Mouse (Mus musculus) lung, postnatal 14 days (tissue): Measurements from ENCODE around the gene Ifnar2.

ENCODE experiments used
- DNase-seq: peaks from one replicate; pipeline ENCODE4 v3.0.0; 2021

The Ifnar2 gene

GRCm38 (mm10) chr16:91359531-91359930 is 13.1 kb upstream of the Ifnar2 start:
- DNase-seq: no peak

- no peak for DNase-seq
Measured at GRCm38 (mm10) chr16:91360162-91360561, 12.4 kb upstream of the Ifnar2 start.

GRCm38 (mm10) chr16:91362006-91362405 is 10.6 kb upstream of the Ifnar2 start:
- no peak for DNase-seq

- DNase-seq: peak; percentile 79
Measured at GRCm38 (mm10) chr16:91362616-91363272, 9.8 kb upstream of the Ifnar2 start.

- peak; percentile 59 for DNase-seq
Measured at GRCm38 (mm10) chr16:91363483-91363882, 9.1 kb upstream of the Ifnar2 start.

- DNase-seq: no peak
Measured at GRCm38 (mm10) chr16:91366567-91366966, 6.0 kb upstream of the Ifnar2 start.

- DNase-seq: no peak
Measured at GRCm38 (mm10) chr16:91367066-91367465, 5.5 kb upstream of the Ifnar2 start.

GRCm38 (mm10) chr16:91373473-91374252 is 1.1 kb downstream of the Ifnar2 start:
- DNase-seq: no peak

- no peak for DNase-seq
Measured at GRCm38 (mm10) chr16:91374253-91374634, 1.7 kb downstream of the Ifnar2 start.

GRCm38 (mm10) chr16:91376701-91377100 is 4.1 kb downstream of the Ifnar2 start:
- no peak for DNase-seq

- DNase-seq: no peak
Measured at GRCm38 (mm10) chr16:91378431-91378986, 5.9 kb downstream of the Ifnar2 start.

- DNase-seq: no peak
Measured at GRCm38 (mm10) chr16:91378991-91379390, 6.4 kb downstream of the Ifnar2 start.

GRCm38 (mm10) chr16:91379412-91379811 is 6.8 kb downstream of the Ifnar2 start:
- DNase-seq: no peak

GRCm38 (mm10) chr16:91380151-91380550 is 7.6 kb downstream of the Ifnar2 start:
- DNase-seq: no peak

- no peak for DNase-seq
Measured at GRCm38 (mm10) chr16:91381606-91382005, 9.0 kb downstream of the Ifnar2 start.

- DNase-seq: no peak
Measured at GRCm38 (mm10) chr16:91382261-91382790, 9.7 kb downstream of the Ifnar2 start.

GRCm38 (mm10) chr16:91384221-91384620 is 11.6 kb downstream of the Ifnar2 start:
- DNase-seq: no peak

GRCm38 (mm10) chr16:91385621-91386020 is 13.0 kb downstream of the Ifnar2 start:
- DNase-seq: peak; percentile 63

- no peak for DNase-seq
Measured at GRCm38 (mm10) chr16:91386419-91387120, 14.0 kb downstream of the Ifnar2 start.

- no peak for DNase-seq
Measured at GRCm38 (mm10) chr16:91387121-91387486, 14.5 kb downstream of the Ifnar2 start.

- no peak for DNase-seq
Measured at GRCm38 (mm10) chr16:91390100-91390499, 17.5 kb downstream of the Ifnar2 start.

- no peak for DNase-seq
Measured at GRCm38 (mm10) chr16:91391421-91391820, 18.8 kb downstream of the Ifnar2 start, which contains the start of gene Gm21970. Gm21970 (plus strand) TSS chr16:91391721.

GRCm38 (mm10) chr16:91394826-91395410 is 22.3 kb downstream of the Ifnar2 start:
- DNase-seq: no peak
